Mouse (Mus musculus) intestine, embryonic 14.5 days (tissue): ENCODE results near the gene Prkcb. TPM values are rescaled to one million over a fixed set of nuclear protein-coding genes. Genes with fewer than 3 reads are reported as not detected.

Source experiments
- ATAC-seq: fragments of 200-750 bp; cut with Nextera tagmentation; replicated peaks from 2 replicates; pipeline ENCODE4 v1.8.0; 2017; ENCODE audit warnings: low read depth, moderate number of reproducible peaks, moderate TSS enrichment, moderate library complexity; ENCODE audit not compliant: low FRiP score, low TSS enrichment
- DNase-seq: peaks from one replicate; pipeline ENCODE4 v3.0.0-alpha.2; 2018; ENCODE audit warnings: low spot score
- H3K27ac ChIP-seq: fragments of 300-500 bp; sonication (generic); 2 replicates; pipeline ENCODE4 v1.5.1; 2014; ENCODE audit warnings: low read depth, mild to moderate bottlenecking, control low read depth
- H3K27me3 ChIP-seq: fragments of 300-500 bp; sonication (generic); replicated peaks from 2 replicates; pipeline ENCODE4 v1.6.1; 2014; ENCODE audit warnings: low read length, control low read depth; ENCODE audit not compliant: control insufficient read depth, insufficient read depth
- H3K36me3 ChIP-seq: fragments of 300-500 bp; sonication (generic); 2 replicates; pipeline ENCODE4 v1.6.1; 2014; ENCODE audit warnings: low read length, control low read depth; ENCODE audit not compliant: control insufficient read depth, insufficient read depth
- H3K4me1 ChIP-seq: fragments of 300-500 bp; sonication (generic); replicated peaks from 2 replicates; pipeline ENCODE4 v1.6.1; 2014; ENCODE audit warnings: low read length, control low read depth, mixed read lengths; ENCODE audit not compliant: control insufficient read depth, insufficient read depth
- H3K4me2 ChIP-seq: fragments of 300-500 bp; sonication (generic); 2 replicates; pipeline ENCODE4 v1.6.1; 2014; ENCODE audit warnings: low read length
- H3K4me3 ChIP-seq: fragments of 300-500 bp; sonication (generic); 2 replicates; pipeline ENCODE4 v1.5.1; 2014; ENCODE audit warnings: low read depth, low read length, control low read depth, mixed read lengths
- H3K9ac ChIP-seq: fragments of 300-500 bp; sonication (generic); 2 replicates; pipeline ENCODE4 v1.6.1; 2014; ENCODE audit warnings: mild to moderate bottlenecking, low read length
- H3K9me3 ChIP-seq: fragments of 300-500 bp; sonication (generic); 2 replicates; pipeline ENCODE4 v1.6.1; 2016; ENCODE audit warnings: low read length, control low read depth; ENCODE audit not compliant: control insufficient read depth
- WGBS: fragments of 180-500 bp; shearing (Covaris S2); extraction: QIAGEN DNeasy Blood & Tissue Kit; methylation state at CpG from one replicate; pipeline ENCODE4 v1.1.7; 2014; 5-methylcytosine and 5-hydroxymethylcytosine counted together
- polyA plus RNA-seq: library from polyadenylated mRNA; unstranded; fragments of >200 nt; fragmentation: Nextera tagmentation; extraction: Ambion mirVana; gene quantifications from 2 replicates; pipeline ENCODE4 v1.2.1, GENCODE M21; 2014

Prkcb gene
- polyA plus RNA-seq, 1 experiment from 2014 or later = 19.0 TPM

- ATAC-seq (no peak), DNase-seq (no peak)
- H3K9ac ChIP-seq = no peak overlapping the region
- H3K27me3 ChIP-seq = no peaks in the 10 kb centered on the region
- 0 out of 2 replicates have a peak, but pooled peaks cover 4% of the 10 kb centered on the region for H3K4me1 ChIP-seq
- H3K36me3 ChIP-seq = no peaks in the 10 kb centered on the region
- no peak overlapping the region for H3K27ac ChIP-seq
- no peaks in the 10 kb centered on the region for H3K9me3 ChIP-seq
- 81% methylated on average over 4 of the region's 4 CpGs for WGBS
- no peak overlapping the region for H3K4me2 ChIP-seq
- no peak overlapping the region for H3K4me3 ChIP-seq
These were observed 289.0 kb downstream of the Prkcb start for GRCm38 (mm10) chr7:122577571-122577970.

- no peak overlapping the region for H3K4me3 ChIP-seq
- H3K27ac ChIP-seq = no peak overlapping the region
- H3K4me2 ChIP-seq = no peak overlapping the region
- WGBS = 66% methylated on average over 7 of the region's 7 CpGs
- no peak overlapping the region for H3K9ac ChIP-seq
- ATAC-seq (no peak), DNase-seq (no peak)
- no peaks in the 10 kb centered on the region for H3K9me3 ChIP-seq
- no peaks in the 10 kb centered on the region for H3K27me3 ChIP-seq
- H3K36me3 ChIP-seq = no peaks in the 10 kb centered on the region
- H3K4me1 ChIP-seq = 0 out of 2 replicates have a peak, but pooled peaks cover 4% of the 10 kb centered on the region
These were observed 291.1 kb downstream of the Prkcb start for GRCm38 (mm10) chr7:122579461-122580157.

- Histone ChIP-seq H3K9ac (no peak overlapping the region), H3K36me3 (no peaks in the 10 kb centered on the region), H3K27me3 (no peaks in the 10 kb centered on the region), H3K4me2 (no peak overlapping the region), H3K4me1 (0 out of 2 replicates have a peak, but pooled peaks cover 3% of the 10 kb centered on the region), H3K9me3 (no peaks in the 10 kb centered on the region), H3K27ac (no peak overlapping the region), H3K4me3 (no peak overlapping the region)
- DNase-seq (no peak), ATAC-seq (no peak)
- 94% methylated on average over 1 of the region's 1 CpGs for WGBS
These were observed 291.6 kb downstream of the Prkcb start for GRCm38 (mm10) chr7:122580158-122580475.

GRCm38 (mm10) chr7:122584421-122585151, 296.0 kb downstream of the Prkcb start:
- WGBS = 83% methylated on average over 14 of the region's 14 CpGs
- Histone ChIP-seq H3K36me3 (no peaks in the 10 kb centered on the region), H3K9ac (no peak overlapping the region), H3K27me3 (no peaks in the 10 kb centered on the region), H3K27ac (no peak overlapping the region), H3K4me2 (no peak overlapping the region), H3K9me3 (no peaks in the 10 kb centered on the region), H3K4me1 (no peaks in the 10 kb centered on the region), H3K4me3 (no peak overlapping the region)
- ATAC-seq (no peak), DNase-seq (no peak)

- DNase-seq (no peak), ATAC-seq (no peak)
- WGBS = 52% methylated on average over 10 of the region's 10 CpGs
- Histone ChIP-seq H3K9me3 (no peaks in the 10 kb centered on the region), H3K4me2 (no peak overlapping the region), H3K27me3 (no peaks in the 10 kb centered on the region), H3K9ac (no peak overlapping the region), H3K4me1 (peaks cover 5% of the 10 kb centered on the region; the same call in 1 of the 2 replicates), H3K4me3 (no peak overlapping the region), H3K36me3 (no peaks in the 10 kb centered on the region), H3K27ac (no peak overlapping the region)
These were observed 307.3 kb downstream of the Prkcb start for GRCm38 (mm10) chr7:122595897-122596296.

- Histone ChIP-seq H3K27me3 (no peaks in the 10 kb centered on the region), H3K27ac (no peak overlapping the region), H3K4me3 (no peak overlapping the region), H3K4me2 (no peak overlapping the region), H3K9me3 (no peaks in the 10 kb centered on the region), H3K9ac (no peak overlapping the region), H3K4me1 (peaks cover 5% of the 10 kb centered on the region; the same call in 1 of the 2 replicates), H3K36me3 (no peaks in the 10 kb centered on the region)
- DNase-seq (no peak), ATAC-seq (no peak)
- 60% methylated on average over 9 of the region's 9 CpGs for WGBS
These were observed 308.1 kb downstream of the Prkcb start for GRCm38 (mm10) chr7:122596596-122597170.

GRCm38 (mm10) chr7:122597313-122597712, 308.8 kb downstream of the Prkcb start:
- H3K4me3 ChIP-seq = no peak overlapping the region
- H3K4me2 ChIP-seq = no peak overlapping the region
- H3K27ac ChIP-seq = no peak overlapping the region
- WGBS = 63% methylated on average over 7 of the region's 7 CpGs
- H3K9ac ChIP-seq = no peak overlapping the region
- H3K9me3 ChIP-seq = no peaks in the 10 kb centered on the region
- no peak for DNase-seq
- H3K4me1 ChIP-seq = peaks cover 5% of the 10 kb centered on the region; the same call in 1 of the 2 replicates
- ATAC-seq = no peak
- no peaks in the 10 kb centered on the region for H3K27me3 ChIP-seq
- H3K36me3 ChIP-seq = no peaks in the 10 kb centered on the region

GRCm38 (mm10) chr7:122600856-122601255, 312.3 kb downstream of the Prkcb start:
- Histone ChIP-seq H3K9ac (no peak overlapping the region), H3K4me1 (peaks cover 5% of the 10 kb centered on the region; the same call in 1 of the 2 replicates), H3K4me2 (no peak overlapping the region), H3K27me3 (no peaks in the 10 kb centered on the region), H3K27ac (no peak overlapping the region), H3K36me3 (no peaks in the 10 kb centered on the region), H3K9me3 (no peaks in the 10 kb centered on the region), H3K4me3 (no peak overlapping the region)
- ATAC-seq = no peak
- WGBS = 65% methylated on average over 7 of the region's 7 CpGs
- DNase-seq = no peak
